Mouse (Mus musculus): Measurements from ENCODE around the gene Ddx25. TPM values are rescaled to one million over a fixed set of nuclear protein-coding genes. Genes with fewer than 3 reads are reported as not detected.

The Ddx25 gene
- total and polyA plus RNA-seq, 3 experiments, result 0.33 to 0.85 (median 0.44) TPM

DNA sequence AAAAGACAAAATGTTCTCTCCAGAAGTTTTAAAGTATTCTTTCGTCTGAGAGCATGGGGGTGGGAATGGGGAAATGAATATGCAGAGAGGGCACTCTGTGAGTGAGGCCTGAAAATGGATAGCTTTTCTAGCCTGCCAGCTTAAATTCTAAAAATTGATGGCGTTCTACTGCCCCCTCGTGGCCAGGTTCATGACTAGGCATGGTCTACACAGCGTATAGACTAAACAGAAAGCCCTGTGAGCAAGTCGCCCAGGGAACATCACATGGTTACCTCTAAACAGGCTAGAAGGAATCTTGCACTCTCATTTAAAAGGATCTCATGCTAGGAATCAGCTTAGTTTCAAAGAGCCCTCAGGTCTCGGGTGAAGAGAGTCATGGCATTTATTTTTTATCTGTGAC, 16.8 kb downstream of the Ddx25 start (continued):
- TF ChIP-seq ELF1 (IDR thresholded peaks at IDR 0.05; ENCODE audit: low read depth, low read length), result no peak
- 0 out of 2 replicates have a peak, but pooled peaks have one; percentile 63 for TF ChIP-seq MYC (IDR thresholded peaks at IDR 0.05; ENCODE audit: low read depth, low read length)
- TF ChIP-seq SIN3A (IDR thresholded peaks at IDR 0.05; ENCODE audit: low read length), result no peak
- TF ChIP-seq JUN (IDR thresholded peaks at IDR 0.05; ENCODE audit: insufficient read depth, low read depth, low read length), result no peak
- no peak for TF ChIP-seq JUND (conservative IDR thresholded peaks at IDR 0.05; ENCODE audit: low read depth, low read length)
- TF ChIP-seq RAD21 (IDR thresholded peaks at IDR 0.05; ENCODE audit: low read depth, low read length), result peak; percentile 91
- no peak for TF ChIP-seq ETS1 (conservative IDR thresholded peaks at IDR 0.05; ENCODE audit: low read depth, low read length)
- TF ChIP-seq MXI1 (IDR thresholded peaks at IDR 0.05; ENCODE audit: low read depth, low read length), result 0 out of 2 replicates have a peak, but pooled peaks have one; percentile 25
- TF ChIP-seq EP300 (IDR thresholded peaks at IDR 0.05; ENCODE audit: low read length), result no peak
- peak; percentile 63 for TF ChIP-seq ZC3H11A (IDR thresholded peaks at IDR 0.05; ENCODE audit: low read depth, low read length)
- no peak for TF ChIP-seq PAX5 (IDR thresholded peaks at IDR 0.05; ENCODE audit: low read length)
- TF ChIP-seq UBTF (IDR thresholded peaks at IDR 0.05; ENCODE audit: low read depth, low read length), result no peak
- TF ChIP-seq ZNF384 (IDR thresholded peaks at IDR 0.05; ENCODE audit: low read depth, low read length), result no peak
- no peak for TF ChIP-seq HCFC1 (IDR thresholded peaks at IDR 0.05; ENCODE audit: low read depth, low read length)

DNA sequence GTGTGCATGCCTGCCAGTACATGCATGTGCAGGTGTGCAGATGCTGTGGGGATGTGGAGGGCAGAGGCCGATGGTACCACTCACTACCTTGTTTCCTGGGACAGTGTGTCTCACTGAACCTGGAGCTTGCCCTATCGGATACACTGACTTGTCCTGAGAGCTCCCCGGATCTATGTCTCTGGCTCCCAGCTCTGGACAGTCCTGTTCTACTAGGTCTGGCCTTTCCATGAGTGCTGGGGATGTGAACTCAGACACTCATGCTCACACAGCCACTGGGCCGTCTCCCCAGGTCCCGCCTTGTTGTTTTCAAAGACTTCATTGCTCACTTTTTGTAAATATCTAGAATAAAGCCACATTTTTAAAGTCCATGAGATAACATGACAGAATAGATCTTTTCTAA, 17.3 kb downstream of the Ddx25 start:
- dilution Hi-C loops (cut with MboI; ENCODE audit: extremely low pct_ligation_motif_present, extremely low pct_unique_long_range_greater_than_20kb, low sequenced_read_pairs), result loop anchor here (25.0 kb wide), 1 partner anchor 254 kb away; no protein-coding TSS in a partner anchor

More for the DNA sequence above, 17.3 kb downstream of the Ddx25 start:
- TF ChIP-seq UBTF (IDR thresholded peaks at IDR 0.05; ENCODE audit: low read depth, low read length), result no peak
- TF ChIP-seq MAZ (IDR thresholded peaks at IDR 0.05; ENCODE audit: low read depth, low read length), result no peak
- no peak for TF ChIP-seq CHD2 (IDR thresholded peaks at IDR 0.05; ENCODE audit: low read length)
- no peak for TF ChIP-seq MXI1 (IDR thresholded peaks at IDR 0.05; ENCODE audit: low read depth, low read length)
- no peak for TF ChIP-seq RCOR1 (conservative IDR thresholded peaks at IDR 0.05; ENCODE audit: low read depth, low read length)
- no peak for TF ChIP-seq ZC3H11A (IDR thresholded peaks at IDR 0.05; ENCODE audit: low read depth, low read length)
- TF ChIP-seq POLR2AphosphoS2 (IDR thresholded peaks at IDR 0.05; ENCODE audit: low read depth, low read length), result no peak
- no peak for TF ChIP-seq MAX (IDR thresholded peaks at IDR 0.05; ENCODE audit: low read length)
- Histone ChIP-seq H3K36me3 (replicated peaks in 1 of 2; ENCODE audit: control insufficient read depth in 1 of 2, insufficient read depth in 1 of 2, low read length in 1 of 2) (no peaks in the 10 kb centered on the region), H3K9me3 (replicated peaks; ENCODE audit: low read length) (no peaks in the 10 kb centered on the region), H3K9ac (ENCODE audit: insufficient read depth, low read depth) (no peak overlapping the region), H3K4me3 (replicated peaks in 1 of 3; ENCODE audit: low read depth in 2 of 3, low read length in 2 of 3, poor library complexity in 1 of 3) (no peak overlapping the region), H3K79me2 (replicated peaks; ENCODE audit: control insufficient read depth, extremely low read depth, insufficient read depth, poor library complexity, severe bottlenecking) (no peaks in the 10 kb centered on the region), H3K4me1 (ENCODE audit: control insufficient read depth in 1 of 2, insufficient read depth in 2 of 2) (peaks cover 9 to 37% of the 10 kb centered on the region in 2 experiments), H3K27me3 (replicated peaks) (no peaks in the 10 kb centered on the region), H3K27ac (ENCODE audit: insufficient read depth, low read depth) (no peak overlapping the region), H3K4me2 (ENCODE audit: insufficient read depth, low read depth, poor library complexity, severe bottlenecking) (no peak overlapping the region)
- in situ Hi-C loops (cut with MboI; ENCODE audit: low pct_ligation_motif_present, low pct_unique_long_range_greater_than_20kb, low sequenced_read_pairs), result loop anchor here (10.0 to 25.0 kb wide), 2 partner anchors 336 to 504 kb away; partner anchors contain the start of genes Srpr and Tirap
- no peak for DNase-seq (ENCODE audit: extremely low read depth)
